Mouse (Mus musculus): Measurements from ENCODE around the gene Gm20388. TPM values are rescaled to one million over a fixed set of nuclear protein-coding genes. Genes with fewer than 3 reads are reported as not detected.

The Gm20388 gene
- polyA plus RNA-seq, 1 experiment from 2014 or later, result not detected

- Histone ChIP-seq H3K9me3 (ENCODE audit: control insufficient read depth, low read length) (no peaks in the 10 kb centered on the region), H3K27ac (replicated peaks in 1 of 2; ENCODE audit: control insufficient read depth in 1 of 2, insufficient read depth in 1 of 2, low read depth in 2 of 2, low read length in 2 of 2) (no peak overlapping the region), H3K27me3 (ENCODE audit: control insufficient read depth, insufficient read depth, low read length) (no peaks in the 10 kb centered on the region; the same call in 1 of the 2 replicates), H3K36me3 (ENCODE audit: control insufficient read depth, insufficient read depth, low read length) (no peaks in the 10 kb centered on the region), H3K9ac (ENCODE audit: low read length) (no peak overlapping the region), H3K4me2 (ENCODE audit: low read length) (no peak overlapping the region), H3K4me1 (ENCODE audit: control insufficient read depth in 2 of 2, insufficient read depth in 2 of 2, low read length in 2 of 2) (peaks cover 5 to 10% of the 10 kb centered on the region in 2 experiments; a peak in 3 of 4 replicates), H3K4me3 (ENCODE audit: control insufficient read depth in 1 of 2, insufficient read depth in 1 of 2, low read depth in 1 of 2, low read length in 2 of 2) (no peak overlapping the region)
- 49% methylated on average over 6 of the region's 6 CpGs for WGBS
- no peak for ATAC-seq (ENCODE audit: insufficient number of reproducible peaks, insufficient read depth, low FRiP score, low read depth)
Measured at GRCm38 (mm10) chr8:121695585-121696184, 1785.0 kb downstream of the Gm20388 start.

DNA sequence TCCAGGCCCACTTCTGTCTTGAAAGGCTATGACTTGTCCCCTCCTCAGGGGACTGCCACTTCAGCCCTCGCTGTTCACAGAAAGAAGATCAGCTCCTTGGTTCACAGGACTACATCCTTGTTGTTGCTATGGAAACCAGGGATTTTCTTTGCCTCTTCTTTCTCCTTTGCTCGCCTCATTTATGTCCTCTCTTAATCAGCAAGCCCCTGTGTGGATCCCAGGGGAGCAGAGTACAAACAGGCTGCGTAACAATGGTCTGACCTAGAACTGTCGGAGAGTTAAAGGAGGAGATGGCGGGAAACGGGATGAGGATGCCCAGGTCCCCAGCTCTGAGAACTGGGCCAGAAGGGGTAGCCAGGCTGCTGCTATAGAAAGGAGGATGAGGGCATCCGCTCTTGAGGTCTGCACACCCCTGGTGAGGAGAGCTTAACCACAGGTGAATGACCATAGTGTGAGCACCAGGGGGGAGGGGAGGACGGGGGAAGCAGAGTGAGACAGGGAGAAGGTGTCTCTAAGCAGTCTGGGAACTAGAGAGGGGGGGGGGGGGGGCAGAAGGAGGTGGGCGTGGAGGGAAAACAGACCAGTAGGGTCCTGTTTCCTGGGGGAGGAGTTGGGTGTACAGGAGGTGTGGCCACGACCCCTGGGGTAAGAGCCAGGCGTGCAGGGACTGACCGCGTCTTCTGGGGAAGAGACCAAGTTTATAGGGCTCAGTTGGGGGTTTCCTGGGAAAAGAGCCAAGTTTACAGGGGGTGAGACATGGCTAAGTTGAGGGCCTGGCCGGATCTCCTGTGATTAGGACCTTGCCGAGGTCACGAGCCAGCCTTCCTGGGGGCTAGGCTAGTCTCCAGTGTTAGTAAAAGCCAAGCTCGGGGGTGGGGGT, 1787.3 kb downstream of the Gm20388 start:
- no peak overlapping the region for H3K27ac ChIP-seq (replicated peaks in 1 of 2; ENCODE audit: control insufficient read depth in 1 of 2, insufficient read depth in 1 of 2, low read depth in 2 of 2, low read length in 2 of 2)
- H3K4me1 ChIP-seq (ENCODE audit: control insufficient read depth in 2 of 2, insufficient read depth in 2 of 2, low read length in 2 of 2), result peaks cover 5 to 10% of the 10 kb centered on the region in 2 experiments; a peak in 3 of 4 replicates
- H3K27me3 ChIP-seq (ENCODE audit: control insufficient read depth, insufficient read depth, low read length), result no peaks in the 10 kb centered on the region; the same call in 1 of the 2 replicates
- 5% methylated on average over 15 of the region's 17 CpGs for WGBS
- H3K4me2 ChIP-seq (ENCODE audit: low read length), result peak overlapping the region; percentile 56
- no peaks in the 10 kb centered on the region for H3K36me3 ChIP-seq (ENCODE audit: control insufficient read depth, insufficient read depth, low read length)
- H3K9me3 ChIP-seq (ENCODE audit: control insufficient read depth, low read length), result no peaks in the 10 kb centered on the region
- ATAC-seq (ENCODE audit: insufficient number of reproducible peaks, insufficient read depth, low FRiP score, low read depth), result no peak
- peak overlapping the region; percentile 6 to 13; a peak in 2 of 4 replicates for H3K4me3 ChIP-seq (ENCODE audit: control insufficient read depth in 1 of 2, insufficient read depth in 1 of 2, low read depth in 1 of 2, low read length in 2 of 2)
- peak overlapping the region; percentile 50 for H3K9ac ChIP-seq (ENCODE audit: low read length)

DNA sequence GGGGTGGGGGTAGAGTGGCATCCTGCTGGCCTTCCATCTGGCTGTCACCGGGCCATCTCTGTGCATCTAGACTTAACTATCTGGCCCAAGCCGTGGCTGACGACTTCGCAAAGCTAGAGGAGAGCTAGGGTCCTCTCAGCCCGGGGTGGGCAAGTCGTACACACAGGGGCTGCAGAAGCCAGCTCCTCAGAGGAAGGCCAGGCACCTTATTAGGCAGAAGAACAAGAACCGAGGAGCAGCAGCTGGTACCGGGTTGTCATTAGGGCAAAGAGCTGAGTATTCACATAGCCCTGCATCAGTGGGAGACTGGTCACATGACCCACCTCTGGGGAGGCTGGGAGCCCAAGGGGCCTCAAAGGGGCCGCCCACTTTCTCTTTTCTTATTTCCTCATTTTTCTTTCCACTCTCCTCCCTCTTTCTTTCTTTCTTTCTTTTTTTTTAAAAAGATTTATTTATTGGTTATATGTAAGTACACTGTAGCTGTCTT, 1788.0 kb downstream of the Gm20388 start:
- ATAC-seq (ENCODE audit: insufficient number of reproducible peaks, insufficient read depth, low FRiP score, low read depth), result no peak
- H3K9me3 ChIP-seq (ENCODE audit: control insufficient read depth, low read length), result no peaks in the 10 kb centered on the region
- no peaks in the 10 kb centered on the region; the same call in 1 of the 2 replicates for H3K27me3 ChIP-seq (ENCODE audit: control insufficient read depth, insufficient read depth, low read length)
- no peaks in the 10 kb centered on the region for H3K36me3 ChIP-seq (ENCODE audit: control insufficient read depth, insufficient read depth, low read length)
- no peak overlapping the region for H3K27ac ChIP-seq (replicated peaks in 1 of 2; ENCODE audit: control insufficient read depth in 1 of 2, insufficient read depth in 1 of 2, low read depth in 2 of 2, low read length in 2 of 2)
- peaks cover 5 to 10% of the 10 kb centered on the region in 2 experiments; a peak in 3 of 4 replicates for H3K4me1 ChIP-seq (ENCODE audit: control insufficient read depth in 2 of 2, insufficient read depth in 2 of 2, low read length in 2 of 2)
- H3K4me3 ChIP-seq (ENCODE audit: control insufficient read depth in 1 of 2, insufficient read depth in 1 of 2, low read depth in 1 of 2, low read length in 2 of 2), result peak overlapping the region in 1 of 2 experiments; percentile 13; a peak in 1 of 4 replicates
- 9% methylated on average over 9 of the region's 9 CpGs for WGBS
- H3K4me2 ChIP-seq (ENCODE audit: low read length), result peak overlapping the region; percentile 56
- H3K9ac ChIP-seq (ENCODE audit: low read length), result peak overlapping the region; percentile 50

GRCm38 (mm10) chr8:121699936-121700335, 1789.3 kb downstream of the Gm20388 start:
- H3K9ac ChIP-seq (ENCODE audit: low read length), result no peak overlapping the region
- H3K27me3 ChIP-seq (ENCODE audit: control insufficient read depth, insufficient read depth, low read length), result no peaks in the 10 kb centered on the region; the same call in 1 of the 2 replicates
- ATAC-seq (ENCODE audit: insufficient number of reproducible peaks, insufficient read depth, low FRiP score, low read depth), result no peak
- 72% methylated on average over 2 of the region's 2 CpGs for WGBS
- H3K4me2 ChIP-seq (ENCODE audit: low read length), result no peak overlapping the region
- H3K27ac ChIP-seq (replicated peaks in 1 of 2; ENCODE audit: control insufficient read depth in 1 of 2, insufficient read depth in 1 of 2, low read depth in 2 of 2, low read length in 2 of 2), result no peak overlapping the region
- no peaks in the 10 kb centered on the region for H3K36me3 ChIP-seq (ENCODE audit: control insufficient read depth, insufficient read depth, low read length)
- H3K9me3 ChIP-seq (ENCODE audit: control insufficient read depth, low read length), result no peaks in the 10 kb centered on the region
- H3K4me3 ChIP-seq (ENCODE audit: control insufficient read depth in 1 of 2, insufficient read depth in 1 of 2, low read depth in 1 of 2, low read length in 2 of 2), result no peak overlapping the region
- H3K4me1 ChIP-seq (ENCODE audit: control insufficient read depth in 2 of 2, insufficient read depth in 2 of 2, low read length in 2 of 2), result peaks cover 5 to 10% of the 10 kb centered on the region in 2 experiments; a peak in 3 of 4 replicates

DNA sequence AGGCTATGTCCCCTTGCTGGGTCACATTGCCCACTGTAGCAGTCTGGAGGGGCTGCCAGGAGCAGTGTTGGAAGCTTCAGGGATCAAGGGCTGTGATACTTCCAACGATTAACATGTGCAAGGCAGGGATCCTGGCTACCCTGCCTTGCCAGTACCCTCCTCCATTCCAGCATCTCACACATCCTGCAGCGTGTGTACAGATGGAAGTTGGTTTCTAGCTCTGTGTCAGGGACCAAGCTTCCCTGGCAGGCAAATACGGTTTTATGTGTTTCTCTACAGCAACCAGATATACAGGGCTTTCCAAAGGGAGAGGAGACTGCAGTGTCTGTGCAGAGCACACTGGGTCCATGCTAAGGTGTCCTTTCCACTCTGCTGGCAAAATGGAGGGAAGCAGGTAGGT, 1794.5 kb downstream of the Gm20388 start:
- H3K27me3 ChIP-seq (ENCODE audit: control insufficient read depth, insufficient read depth, low read length), result 0 out of 2 replicates have a peak, but pooled peaks cover 4% of the 10 kb centered on the region
- no peak overlapping the region for H3K4me3 ChIP-seq (ENCODE audit: control insufficient read depth in 1 of 2, insufficient read depth in 1 of 2, low read depth in 1 of 2, low read length in 2 of 2)
- H3K4me2 ChIP-seq (ENCODE audit: low read length), result no peak overlapping the region
- no peak for ATAC-seq (ENCODE audit: insufficient number of reproducible peaks, insufficient read depth, low FRiP score, low read depth)
- no peak overlapping the region for H3K27ac ChIP-seq (replicated peaks in 1 of 2; ENCODE audit: control insufficient read depth in 1 of 2, insufficient read depth in 1 of 2, low read depth in 2 of 2, low read length in 2 of 2)
- H3K36me3 ChIP-seq (ENCODE audit: control insufficient read depth, insufficient read depth, low read length), result no peaks in the 10 kb centered on the region
- no peak overlapping the region for H3K9ac ChIP-seq (ENCODE audit: low read length)
- no peaks in the 10 kb centered on the region for H3K4me1 ChIP-seq (ENCODE audit: control insufficient read depth in 2 of 2, insufficient read depth in 2 of 2, low read length in 2 of 2)
- H3K9me3 ChIP-seq (ENCODE audit: control insufficient read depth, low read length), result no peaks in the 10 kb centered on the region
- WGBS, result 44% methylated on average over 3 of the region's 3 CpGs

DNA sequence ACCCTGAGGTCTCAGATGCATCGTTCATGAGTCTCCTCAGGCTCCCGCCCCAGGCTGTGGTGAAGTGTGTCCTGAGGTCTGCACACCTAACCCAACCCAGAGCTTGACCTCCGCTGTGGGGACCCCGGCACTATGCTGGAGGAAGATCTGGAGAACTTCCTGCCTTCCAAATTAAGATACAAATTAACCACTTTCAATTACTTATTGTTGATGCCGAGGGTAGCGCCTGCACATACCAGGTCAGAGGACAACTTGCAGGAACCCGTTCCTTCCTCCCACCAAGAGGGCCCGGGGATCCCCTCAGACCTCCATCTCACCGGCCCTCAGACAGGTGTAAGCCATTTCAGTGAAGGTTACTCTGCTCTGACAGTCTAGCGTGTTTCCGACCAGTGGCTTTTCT, 1796.3 kb downstream of the Gm20388 start:
- H3K36me3 ChIP-seq (ENCODE audit: control insufficient read depth, insufficient read depth, low read length), result no peaks in the 10 kb centered on the region
- no peak overlapping the region for H3K4me2 ChIP-seq (ENCODE audit: low read length)
- H3K9ac ChIP-seq (ENCODE audit: low read length), result no peak overlapping the region
- H3K27me3 ChIP-seq (ENCODE audit: control insufficient read depth, insufficient read depth, low read length), result 0 out of 2 replicates have a peak, but pooled peaks cover 4% of the 10 kb centered on the region
- no peak overlapping the region for H3K27ac ChIP-seq (replicated peaks in 1 of 2; ENCODE audit: control insufficient read depth in 1 of 2, insufficient read depth in 1 of 2, low read depth in 2 of 2, low read length in 2 of 2)
- H3K4me1 ChIP-seq (ENCODE audit: control insufficient read depth in 2 of 2, insufficient read depth in 2 of 2, low read length in 2 of 2), result no peaks in the 10 kb centered on the region
- no peak overlapping the region for H3K4me3 ChIP-seq (ENCODE audit: control insufficient read depth in 1 of 2, insufficient read depth in 1 of 2, low read depth in 1 of 2, low read length in 2 of 2)
- H3K9me3 ChIP-seq (ENCODE audit: control insufficient read depth, low read length), result no peaks in the 10 kb centered on the region
- WGBS, result 75% methylated on average over 11 of the region's 11 CpGs
- no peak for ATAC-seq (ENCODE audit: insufficient number of reproducible peaks, insufficient read depth, low FRiP score, low read depth)

DNA sequence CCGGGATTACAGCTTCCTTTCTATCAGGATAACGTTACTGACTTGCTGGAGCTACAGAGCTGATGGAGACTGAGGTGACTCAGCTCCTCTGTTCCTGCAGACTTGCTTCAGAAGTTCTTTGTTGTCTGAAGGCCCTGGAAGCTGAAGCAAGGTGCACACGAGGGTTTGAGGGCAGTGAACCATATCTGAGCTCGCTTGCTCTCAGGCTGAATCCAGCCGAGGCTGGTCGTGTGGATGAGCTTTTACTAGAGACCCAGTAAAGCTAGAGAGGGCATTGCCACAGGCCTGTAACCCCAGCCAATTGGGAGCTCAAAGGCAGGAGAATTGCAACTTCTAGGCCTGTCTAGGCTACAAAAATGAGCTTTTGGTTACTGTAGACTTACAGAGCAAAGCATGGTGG, 1797.8 kb downstream of the Gm20388 start:
- Histone ChIP-seq H3K4me3 (ENCODE audit: control insufficient read depth in 1 of 2, insufficient read depth in 1 of 2, low read depth in 1 of 2, low read length in 2 of 2) (no peak overlapping the region), H3K27ac (replicated peaks in 1 of 2; ENCODE audit: control insufficient read depth in 1 of 2, insufficient read depth in 1 of 2, low read depth in 2 of 2, low read length in 2 of 2) (no peak overlapping the region), H3K9ac (ENCODE audit: low read length) (no peak overlapping the region), H3K4me1 (ENCODE audit: control insufficient read depth in 2 of 2, insufficient read depth in 2 of 2, low read length in 2 of 2) (no peaks in the 10 kb centered on the region), H3K9me3 (ENCODE audit: control insufficient read depth, low read length) (no peaks in the 10 kb centered on the region), H3K36me3 (ENCODE audit: control insufficient read depth, insufficient read depth, low read length) (no peaks in the 10 kb centered on the region), H3K4me2 (ENCODE audit: low read length) (no peak overlapping the region), H3K27me3 (ENCODE audit: control insufficient read depth, insufficient read depth, low read length) (peaks cover 9% of the 10 kb centered on the region; the same call in 1 of the 2 replicates)
- ATAC-seq (ENCODE audit: insufficient number of reproducible peaks, insufficient read depth, low FRiP score, low read depth), result no peak
- 60% methylated on average over 6 of the region's 6 CpGs for WGBS

Data from heart, embryonic 14.5 days (tissue).